Mouse (Mus musculus): Measurements from ENCODE around the gene Rexo5.

DNA sequence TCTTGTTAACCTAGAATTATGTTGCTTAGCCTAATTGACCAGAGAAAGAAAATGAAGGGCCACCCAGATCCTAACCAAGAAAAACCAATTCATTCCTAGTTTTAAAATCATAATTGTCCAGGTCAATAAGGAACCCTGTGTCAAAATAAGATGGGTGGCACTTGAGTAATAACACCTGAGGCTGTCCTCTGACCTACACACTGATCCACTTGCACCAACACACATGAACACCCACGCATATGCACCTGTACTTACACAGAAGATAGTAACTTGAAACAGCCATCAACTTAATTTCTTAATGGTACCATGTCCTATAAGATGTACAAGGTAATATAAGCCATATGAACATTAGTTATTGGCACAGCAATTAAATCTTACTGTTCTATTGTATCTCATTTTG lies 40.1 kb upstream of the Rexo5 start:
- TF ChIP-seq CTCF (IDR thresholded peaks at IDR 0.05) (no peak), EP300 (IDR thresholded peaks at IDR 0.05; ENCODE audit: insufficient read depth, low read depth, low read length) (no peak), POLR2A (IDR thresholded peaks at IDR 0.05; ENCODE audit: insufficient read depth, low read depth, low read length) (no peak)

Measured in heart, adult 2 months (tissue).